Mouse (Mus musculus) lung, postnatal 0 days (tissue): ENCODE results near the gene Vstm2a.

ENCODE experiments used
- CTCF ChIP-seq: IDR thresholded peaks from 2 replicates; pipeline ENCODE4 v1.5.1; 2016; ENCODE audit warnings: antibody characterized with exemption, mild to moderate bottlenecking
- EP300 ChIP-seq: IDR thresholded peaks from 2 replicates; pipeline ENCODE4 v1.6.1; 2016; ENCODE audit warnings: antibody characterized with exemption, mild to moderate bottlenecking, control low read depth

DNA sequence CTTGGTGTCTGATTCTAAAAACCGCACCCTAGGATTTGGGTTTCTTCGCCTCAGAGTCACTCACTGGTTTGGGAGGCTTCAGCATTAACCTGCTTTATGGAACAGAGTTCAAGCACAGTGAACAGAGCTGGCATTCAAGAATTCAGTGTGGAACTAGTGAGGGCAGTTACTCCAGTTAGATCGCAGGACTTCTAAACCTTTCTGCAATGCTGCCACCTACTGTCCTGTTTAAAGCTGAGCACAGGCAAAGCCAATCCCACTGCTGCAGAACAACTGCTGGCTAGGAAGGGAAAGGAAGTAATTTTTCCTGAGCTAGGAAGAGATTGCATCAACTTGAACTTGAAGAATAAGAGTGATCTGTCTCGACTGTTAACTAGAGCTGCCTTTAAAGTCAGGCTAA lies 155.1 kb downstream of the Vstm2a start:
- TF ChIP-seq CTCF = peak; percentile 74
- no peak for TF ChIP-seq EP300
